In the genomic region with DNA sequence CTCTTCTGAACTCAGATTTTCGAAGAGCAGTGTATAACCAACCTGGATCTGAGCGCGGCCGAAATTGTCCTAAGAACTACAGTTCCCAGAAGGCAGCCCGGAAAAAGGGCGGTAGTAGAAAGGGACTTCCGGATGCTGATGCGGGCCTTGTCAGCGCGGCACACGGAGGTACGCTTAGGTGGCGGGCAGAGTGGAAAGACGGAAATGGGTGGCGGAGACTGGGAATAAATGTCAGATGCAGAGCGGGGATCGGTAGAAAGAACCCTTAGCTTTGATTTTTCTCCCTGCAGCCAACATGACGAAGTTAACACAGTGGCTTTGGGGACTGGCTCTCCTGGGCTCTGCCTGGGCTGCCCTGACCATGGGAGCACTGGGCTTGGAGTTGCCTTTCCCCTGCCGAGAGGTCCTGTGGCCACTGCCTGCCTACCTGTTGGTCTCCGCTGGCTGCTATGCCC, we compare ENCODE assay signal across 8 mouse cellular contexts. TPM values are rescaled to one million over a fixed set of nuclear protein-coding genes. Genes with fewer than 3 reads are reported as not detected.
DNase-seq lines count a peak whose midpoint lies in the region; ATAC-seq and TF ChIP-seq lines count a peak whose summit lies in the region.

No protein-coding gene starts in this region.

- TF ChIP-seq CTCF in layer of hippocampus, adult 2 months (conservative IDR thresholded peaks at IDR 0.05) = no peak

- peak overlapping the region; percentile 77 to 88 for H3K4me3 ChIP-seq in ES-E14 (ENCODE audit: insufficient read depth in 1 of 2, low read depth in 1 of 2, low read length in 2 of 2, poor library complexity in 1 of 2, severe bottlenecking in 1 of 2)
- H3K4me3 ChIP-seq in forebrain, embryonic 11.5 days (ENCODE audit: low read depth, low read length) = peak overlapping the region; percentile 72
- H3K4me3 ChIP-seq in layer of hippocampus, adult 2 months = peak overlapping the region; percentile 95
- H3K4me3 ChIP-seq in lung, embryonic 16.5 days (ENCODE audit: low read length) = peak overlapping the region; percentile 71

- ATAC-seq in forebrain, embryonic 11.5 days (replicated peaks; ENCODE audit: low FRiP score) = peak; percentile 87
- peak; percentile 82 for ATAC-seq in lung, embryonic 16.5 days (ENCODE audit: low read depth)

- in situ Hi-C loops in ES-E14 (cut with MboI; ENCODE audit: low sequenced_read_pairs in 2 of 2, unreplicated experiment in 2 of 2) = no loop called here

- intact Hi-C loops in heart, postnatal 14 days (cut with DNase I) = loop anchor here (2.0 kb wide), 1 partner anchor 16 kb away; no protein-coding TSS in a partner anchor

- peak; percentile 66 for DNase-seq in ES-E14 (ENCODE audit: low read depth, low spot score)
- peak; percentile 53 for DNase-seq in c-Kit-negative CD71-positive TER-119-positive erythroid progenitor cells, embryonic 14.5 days (ENCODE audit: low read depth, low spot score)
- DNase-seq in forebrain, embryonic 11.5 days (ENCODE audit: low spot score) = peak; percentile 85
- peak; percentile 73 to 80 for DNase-seq in heart, postnatal 14 days
- DNase-seq in layer of hippocampus, adult 2 months (ENCODE audit: low spot score in 2 of 2) = peak; percentile 82 to 87
- DNase-seq in retina, adult 2 months (ENCODE audit: low read depth, low spot score) = peak; percentile 68
- DNase-seq in thymus, postnatal 36 days = peak; percentile 72 to 82

- peaks cover 3 to 17% of the 10 kb centered on the region in 2 experiments; a peak in 1 of 4 replicates for H3K4me1 ChIP-seq in ES-E14 (ENCODE audit: control insufficient read depth in 2 of 2, insufficient read depth in 2 of 2, low read length in 2 of 2, poor library complexity in 1 of 2)
- peaks cover 7% of the 10 kb centered on the region; the same call in 1 of the 2 replicates for H3K4me1 ChIP-seq in forebrain, embryonic 11.5 days (replicated peaks; ENCODE audit: control insufficient read depth, insufficient read depth, low read length)
- H3K4me1 ChIP-seq in lung, embryonic 16.5 days (replicated peaks; ENCODE audit: control insufficient read depth, insufficient read depth, low read length) = peaks cover 37% of the 10 kb centered on the region

- no peak overlapping the region for H3K27ac ChIP-seq in ES-E14 (ENCODE audit: insufficient read depth, low read depth, low read length, poor library complexity, severe bottlenecking)
- H3K27ac ChIP-seq in forebrain, embryonic 11.5 days (ENCODE audit: low read depth, low read length) = no peak overlapping the region
- peak overlapping the region; percentile 97 for H3K27ac ChIP-seq in layer of hippocampus, adult 2 months
- peak overlapping the region; percentile 34; the same call in 1 of the 2 replicates for H3K27ac ChIP-seq in lung, embryonic 16.5 days (ENCODE audit: low read length)

- H3K9me3 ChIP-seq in ES-E14 (ENCODE audit: control insufficient read depth, insufficient read depth, low read depth, low read length) = no peaks in the 10 kb centered on the region
- H3K9me3 ChIP-seq in forebrain, embryonic 11.5 days (ENCODE audit: control insufficient read depth, low read length) = no peaks in the 10 kb centered on the region
- H3K9me3 ChIP-seq in lung, embryonic 16.5 days (ENCODE audit: control insufficient read depth, low read length) = no peaks in the 10 kb centered on the region

- under 1% methylated on average over 20 of the region's 20 CpGs for WGBS in forebrain, embryonic 11.5 days
- WGBS in lung, embryonic 16.5 days = 0% methylated on average over 20 of the region's 20 CpGs

- H3K4me2 ChIP-seq in forebrain, embryonic 11.5 days (ENCODE audit: low read depth, low read length, severe bottlenecking) = peak overlapping the region; percentile 92
- peak overlapping the region; percentile 74 for H3K4me2 ChIP-seq in lung, embryonic 16.5 days (ENCODE audit: low read depth, low read length)

- peak overlapping the region; percentile 87 for H3K9ac ChIP-seq in ES-E14 (ENCODE audit: insufficient read depth, low read depth, low read length, poor library complexity, severe bottlenecking)
- peak overlapping the region; percentile 87 for H3K9ac ChIP-seq in forebrain, embryonic 11.5 days (ENCODE audit: low read length)
- peak overlapping the region; percentile 86 for H3K9ac ChIP-seq in lung, embryonic 16.5 days (ENCODE audit: low read length)

- H3K36me3 ChIP-seq in ES-E14 (ENCODE audit: control insufficient read depth, insufficient read depth, low read length, poor library complexity, severe bottlenecking) = no peaks in the 10 kb centered on the region
- no peaks in the 10 kb centered on the region for H3K36me3 ChIP-seq in forebrain, embryonic 11.5 days (ENCODE audit: control insufficient read depth, insufficient read depth, low read length)
- peaks cover 4% of the 10 kb centered on the region; the same call in 1 of the 2 replicates for H3K36me3 ChIP-seq in lung, embryonic 16.5 days (ENCODE audit: control insufficient read depth, insufficient read depth, low read length)

- H3K27me3 ChIP-seq in forebrain, embryonic 11.5 days (ENCODE audit: control insufficient read depth, insufficient read depth, low read length) = no peaks in the 10 kb centered on the region
- no peaks in the 10 kb centered on the region for H3K27me3 ChIP-seq in lung, embryonic 16.5 days (ENCODE audit: control insufficient read depth, insufficient read depth, low read depth, low read length)

TF ChIP-seq in ES-E14, 5 proteins besides CTCF, POLR2A, EP300 and RAD21:
- TF ChIP-seq ZNF384 (IDR thresholded peaks at IDR 0.05; ENCODE audit: low read depth, low read length) = no peak
- 0 out of 2 replicates have a peak, but pooled peaks have one; percentile 3 for TF ChIP-seq MAFK (IDR thresholded peaks at IDR 0.05; ENCODE audit: insufficient read depth, low read depth, low read length)
- TF ChIP-seq HCFC1 (IDR thresholded peaks at IDR 0.05; ENCODE audit: borderline replicate concordance, insufficient read depth, low read length) = peak; percentile 96
- no peak for TF ChIP-seq ZC3H11A (IDR thresholded peaks at IDR 0.05; ENCODE audit: borderline replicate concordance, low read depth, low read length)

RNA-seq across cellular contexts. Expression of gene Slc50a1, which starts 3.9 kb away (rescaled TPM):
- total RNA-seq in ES-E14 (2012; rRNA removed) = 17.0 and 27.0 TPM in 2 replicates
- polyA plus RNA-seq in forebrain, embryonic 11.5 days (2014; fragmentation: Nextera tagmentation; extraction: Ambion mirVana) = 28.4 and 31.8 TPM in 2 replicates
- total RNA-seq in heart, postnatal 14 days (2021) = 10 to 100 TPM; 20.6 to 22.7 TPM
- 10 to 100 TPM; 46.3 to 58.9 TPM for total RNA-seq in layer of hippocampus, adult 2 months (2021)
- polyA plus RNA-seq in lung, embryonic 16.5 days (2015; fragmentation: Nextera tagmentation; extraction: Ambion mirVana) = 65.7 and 66.7 TPM in 2 replicates

RNA-seq across cellular contexts. Expression of gene Dpm3, which starts 7.3 kb away (rescaled TPM):
- 207 and 297 TPM in 2 replicates for total RNA-seq in ES-E14 (2012; rRNA removed)
- polyA plus RNA-seq in forebrain, embryonic 11.5 days (2014; fragmentation: Nextera tagmentation; extraction: Ambion mirVana) = 79.0 and 83.9 TPM in 2 replicates
- 10 to 100 TPM; 47.6 to 58.7 TPM for total RNA-seq in heart, postnatal 14 days (2021)
- 10 to 100 TPM; 51.2 to 61.0 TPM for total RNA-seq in layer of hippocampus, adult 2 months (2021)
- 135 and 138 TPM in 2 replicates for polyA plus RNA-seq in lung, embryonic 16.5 days (2015; fragmentation: Nextera tagmentation; extraction: Ambion mirVana)

RNA-seq across cellular contexts. Expression of gene Efna1, which starts 14.5 kb away (rescaled TPM):
- 2.1 and 9.5 TPM in 2 replicates for total RNA-seq in ES-E14 (2012; rRNA removed)
- polyA plus RNA-seq in forebrain, embryonic 11.5 days (2014; fragmentation: Nextera tagmentation; extraction: Ambion mirVana) = 10.8 and 11.4 TPM in 2 replicates
- 10 to 100 TPM; 32.4 to 34.0 TPM for total RNA-seq in heart, postnatal 14 days (2021)
- 1 to 10 TPM; 7.6 to 7.9 TPM for total RNA-seq in layer of hippocampus, adult 2 months (2021)
- 97.2 and 104 TPM in 2 replicates for polyA plus RNA-seq in lung, embryonic 16.5 days (2015; fragmentation: Nextera tagmentation; extraction: Ambion mirVana)

RNA-seq across cellular contexts. Expression of gene Trim46, which starts 20.4 kb away (rescaled TPM):
- 3.1 and 5.3 TPM in 2 replicates for total RNA-seq in ES-E14 (2012; rRNA removed)
- 11.9 and 13.5 TPM in 2 replicates for polyA plus RNA-seq in forebrain, embryonic 11.5 days (2014; fragmentation: Nextera tagmentation; extraction: Ambion mirVana)
- total RNA-seq in heart, postnatal 14 days (2021) = under 1 TPM; 0.68 to 0.76 TPM
- 10 to 100 TPM; 89.1 to 92.8 TPM for total RNA-seq in layer of hippocampus, adult 2 months (2021)
- 7.2 and 7.7 TPM in 2 replicates for polyA plus RNA-seq in lung, embryonic 16.5 days (2015; fragmentation: Nextera tagmentation; extraction: Ambion mirVana)

RNA-seq across cellular contexts. Expression of gene Krtcap2, which starts 20.7 kb away (rescaled TPM):
- 113 and 134 TPM in 2 replicates for total RNA-seq in ES-E14 (2012; rRNA removed)
- 237 and 252 TPM in 2 replicates for polyA plus RNA-seq in forebrain, embryonic 11.5 days (2014; fragmentation: Nextera tagmentation; extraction: Ambion mirVana)
- 10 to 100 TPM; 71.9 to 72.8 TPM for total RNA-seq in heart, postnatal 14 days (2021)
- 10 to 100 TPM; 75.8 to 80.5 TPM for total RNA-seq in layer of hippocampus, adult 2 months (2021)
- polyA plus RNA-seq in lung, embryonic 16.5 days (2015; fragmentation: Nextera tagmentation; extraction: Ambion mirVana) = 304 and 314 TPM in 2 replicates

Comparison
In these comparisons a context has a peak if more than half of its experiments do, and no peak if none do; other contexts are left out.
1. H3K27ac ChIP-seq: peak in layer of hippocampus, adult 2 months (single experiment) and lung, embryonic 16.5 days (single experiment); none in ES-E14 (single experiment) and forebrain, embryonic 11.5 days (single experiment).
2. Peak in every context shown above with its lines, with median percentiles within 50 percentile points of each other: DNase-seq, H3K4me3 ChIP-seq and H3K9ac ChIP-seq.